Mouse (Mus musculus) Patski (cell line): ENCODE measurements around the gene Arpc1b. TPM values are rescaled to one million over a fixed set of nuclear protein-coding genes. Genes with fewer than 3 reads are reported as not detected.
A peak's percentile ranks its signal among the peaks of the same experiment; 100 is the strongest.
"Not testable (repeated sequence)": the region's sequence is repeated elsewhere in the genome, so short reads cannot be mapped to it uniquely, and the experiment has no call there.

Experiments used
- ATAC-seq: fragments of 100-300 bp; one replicate; pipeline ENCODE4 v1.8.0; 2021
- CTCF ChIA-PET: fragments of 350-600 bp; sonication (Branson Sonifier 250); formaldehyde crosslinking; loops from one replicate; lab custom pipeline; 2022; ENCODE audit warnings: inconsistent platforms; lab: Charles Lee
- POLR2A ChIA-PET: fragments of 350-600 bp; sonication (Branson Sonifier 250); formaldehyde crosslinking; loops from one replicate; lab custom pipeline; 2022; ENCODE audit warnings: antibody characterized with exemption, inconsistent platforms; lab: Charles Lee
- DNase-seq: peaks from one replicate; pipeline ENCODE4 v3.0.0-alpha.2; 2011; ENCODE audit warnings: low read depth, low spot score
- H3K27me3 ChIP-seq: fragments of 371-371 bp; one replicate; pipeline ENCODE4 v1.5.1; 2021
- CTCF ChIP-seq: fragments of 100-300 bp; IDR thresholded peaks from one replicate; pipeline ENCODE4 v1.5.1; 2021
- in situ Hi-C: fragments of 300-500 bp; cut with MboI; formaldehyde crosslinking; loops from 3 replicates; pipeline ENCODE4 v1.11.1; 2018; ENCODE audit warnings: low pct_unique_long_range_greater_than_20kb, mixed read lengths
- polyA plus RNA-seq: library from polyadenylated mRNA; unstranded; gene quantifications from one replicate; pipeline ENCODE4 v1.2.3, GENCODE M21; 2021

The Arpc1b gene
- polyA plus RNA-seq, 1 experiment from 2014 or later, result 707 TPM

GRCm38 (mm10) chr5:145123396-145123795, 9.4 kb downstream of the Arpc1b start:
- in situ Hi-C loops, result no loop called here
- no peak for DNase-seq
- no peaks in the 10 kb centered on the region for H3K27me3 ChIP-seq
- ChIA-PET CTCF (interaction anchor here (1.3 kb wide), 1 partner anchor 16 kb away, joined by 3 read pairs; no protein-coding TSS in a partner anchor), POLR2A (interaction anchor here (0.9 kb wide), 1 partner anchor 40 kb away, joined by 3 read pairs; no protein-coding TSS in a partner anchor)
- no peak for ATAC-seq
- no peak for TF ChIP-seq CTCF

GRCm38 (mm10) chr5:145126580-145126979, 12.6 kb downstream of the Arpc1b start:
- no peak for TF ChIP-seq CTCF
- H3K27me3 ChIP-seq, result no peaks in the 10 kb centered on the region
- CTCF ChIA-PET, result interaction anchor here (0.9 to 1.3 kb wide), 2 partner anchors 10 to 16 kb away, joined by 3 to 6 read pairs; no protein-coding TSS in a partner anchor
- in situ Hi-C loops, result no loop called here
- POLR2A ChIA-PET, result no interaction called here
- no peak for ATAC-seq
- DNase-seq, result no peak

GRCm38 (mm10) chr5:145129124-145129523, 15.1 kb downstream of the Arpc1b start:
- ChIA-PET CTCF (no interaction called here), POLR2A (interaction anchor here (0.8 to 1.1 kb wide), 2 partner anchors 10 to 12 kb away, joined by 3 to 4 read pairs; no protein-coding TSS in a partner anchor)
- TF ChIP-seq CTCF, result no peak
- DNase-seq (no peak), ATAC-seq (no peak)
- no peaks in the 10 kb centered on the region for H3K27me3 ChIP-seq
- in situ Hi-C loops, result no loop called here

GRCm38 (mm10) chr5:145129773-145130172, 15.8 kb downstream of the Arpc1b start:
- DNase-seq, H3K27me3 ChIP-seq, ATAC-seq, in situ Hi-C loops, CTCF ChIA-PET: not testable (repeated sequence)
- POLR2A ChIA-PET, result interaction anchor here (1.4 kb wide), 1 partner anchor 13 kb away, joined by 6 read pairs; no protein-coding TSS in a partner anchor

GRCm38 (mm10) chr5:145130191-145130590, 16.2 kb downstream of the Arpc1b start:
- ChIA-PET CTCF (interaction anchor here (0.8 kb wide), 1 partner anchor 9 kb away, joined by 3 read pairs; no protein-coding TSS in a partner anchor), POLR2A (interaction anchor here (1.4 kb wide), 1 partner anchor 13 kb away, joined by 6 read pairs; no protein-coding TSS in a partner anchor)
- no peaks in the 10 kb centered on the region for H3K27me3 ChIP-seq
- in situ Hi-C loops, result no loop called here
- DNase-seq (peak; percentile 79), ATAC-seq (peak; percentile 85)
- no peak for TF ChIP-seq CTCF

- DNase-seq (no peak), ATAC-seq (no peak)
- ChIA-PET POLR2A (interaction anchor here (1.4 kb wide), 1 partner anchor 14 kb away, joined by 6 read pairs; no protein-coding TSS in a partner anchor), CTCF (interaction anchor here (0.8 kb wide), 1 partner anchor 10 kb away, joined by 3 read pairs; no protein-coding TSS in a partner anchor)
- in situ Hi-C loops, result no loop called here
- no peaks in the 10 kb centered on the region for H3K27me3 ChIP-seq
- TF ChIP-seq CTCF, result no peak
These were observed 17.0 kb downstream of the Arpc1b start for GRCm38 (mm10) chr5:145130995-145131394.

- ATAC-seq, H3K27me3 ChIP-seq, in situ Hi-C loops, DNase-seq: not testable (repeated sequence)
- ChIA-PET POLR2A (interaction anchor here (0.7 kb wide), 1 partner anchor 14 kb away, joined by 3 read pairs; no protein-coding TSS in a partner anchor), CTCF (interaction anchor here (1.7 kb wide), 1 partner anchor 9 kb away, joined by 5 read pairs; no protein-coding TSS in a partner anchor)
These were observed 19.3 kb downstream of the Arpc1b start for GRCm38 (mm10) chr5:145133275-145133674.

- in situ Hi-C loops, result no loop called here
- CTCF ChIA-PET, result interaction anchor here (0.9 to 1.1 kb wide), 2 partner anchors 16 to 50 kb away, joined by 3 read pairs; no protein-coding TSS in a partner anchor
- no peaks in the 10 kb centered on the region for H3K27me3 ChIP-seq
- POLR2A ChIA-PET, result no interaction called here
- ATAC-seq, result no peak
- TF ChIP-seq CTCF, result no peak
- DNase-seq, result no peak
These were observed 24.8 kb downstream of the Arpc1b start for GRCm38 (mm10) chr5:145138836-145139235.

GRCm38 (mm10) chr5:145139571-145140519, 25.8 kb downstream of the Arpc1b start, which contains the start of the genes Pdap1 and Bud31:
Gene Pdap1, minus strand, starts transcription at chr5:145140238.
Gene Bud31, plus strand, starts transcription at chr5:145140362.
- ATAC-seq (peak; percentile 78), DNase-seq (peak; percentile 73)
- in situ Hi-C loops, result no loop called here
- no peak for TF ChIP-seq CTCF
- POLR2A ChIA-PET, result interaction anchor here (1.0 kb wide), 1 partner anchor 8 kb away, joined by 3 read pairs; no protein-coding TSS in a partner anchor
- CTCF ChIA-PET, result no interaction called here
- H3K27me3 ChIP-seq, result no peaks in the 10 kb centered on the region

GRCm38 (mm10) chr5:145140611-145141010, 26.6 kb downstream of the Arpc1b start:
- CTCF ChIA-PET, result interaction anchor here (1.2 kb wide), 1 partner anchor 26 kb away, joined by 4 read pairs; no protein-coding TSS in a partner anchor
- H3K27me3 ChIP-seq, result no peaks in the 10 kb centered on the region
- DNase-seq (no peak), ATAC-seq (no peak)
- in situ Hi-C loops, result no loop called here
- POLR2A ChIA-PET, result interaction anchor here (0.7 to 1.0 kb wide), 2 partner anchors 8 to 15 kb away, joined by 3 read pairs; no protein-coding TSS in a partner anchor
- no peak for TF ChIP-seq CTCF
